Comparison of ENCODE assay signal across 8 mouse cellular contexts in genomic region chr5:102206953-102207352, GRCm38 (mm10).
DNase-seq lines count a peak whose midpoint lies in the region; ATAC-seq and TF ChIP-seq lines count a peak whose summit lies in the region.

No protein-coding gene starts in this region.

- H3K9me3 ChIP-seq in embryonic facial prominence, embryonic 14.5 days (ENCODE audit: control insufficient read depth, low read length), result peaks cover 3% of the 10 kb centered on the region; the same call in 1 of the 2 replicates
- no peaks in the 10 kb centered on the region for H3K9me3 ChIP-seq in heart, embryonic 10.5 days
- H3K9me3 ChIP-seq in limb, embryonic 10.5 days (replicated peaks), result no peaks in the 10 kb centered on the region
- H3K9me3 ChIP-seq in midbrain, embryonic 14.5 days (ENCODE audit: control insufficient read depth, low read length), result no peaks in the 10 kb centered on the region

- H3K36me3 ChIP-seq in embryonic facial prominence, embryonic 14.5 days (ENCODE audit: control insufficient read depth, insufficient read depth, low read length), result no peaks in the 10 kb centered on the region
- no peaks in the 10 kb centered on the region for H3K36me3 ChIP-seq in heart, embryonic 10.5 days
- H3K36me3 ChIP-seq in limb, embryonic 10.5 days, result no peaks in the 10 kb centered on the region
- H3K36me3 ChIP-seq in midbrain, embryonic 14.5 days (ENCODE audit: control insufficient read depth, insufficient read depth, low read length), result no peaks in the 10 kb centered on the region

- H3K9ac ChIP-seq in embryonic facial prominence, embryonic 14.5 days (ENCODE audit: low read depth, low read length), result no peak overlapping the region
- no peak overlapping the region for H3K9ac ChIP-seq in midbrain, embryonic 14.5 days (replicated peaks; ENCODE audit: low read length)

- H3K27me3 ChIP-seq in embryonic facial prominence, embryonic 14.5 days (replicated peaks; ENCODE audit: control insufficient read depth, insufficient read depth, low read length), result no peaks in the 10 kb centered on the region
- H3K27me3 ChIP-seq in heart, embryonic 10.5 days (ENCODE audit: insufficient read depth, poor library complexity, severe bottlenecking), result no peaks in the 10 kb centered on the region
- H3K27me3 ChIP-seq in limb, embryonic 10.5 days (ENCODE audit: low read depth, poor library complexity, severe bottlenecking), result no peaks in the 10 kb centered on the region
- H3K27me3 ChIP-seq in midbrain, embryonic 14.5 days (ENCODE audit: control insufficient read depth, insufficient read depth, low read length), result no peaks in the 10 kb centered on the region

- DNase-seq in 3T3-L1 (ENCODE audit: low read depth, low spot score), result peak; percentile 81
- peak; percentile 91 for DNase-seq in embryonic facial prominence, embryonic 14.5 days (ENCODE audit: low spot score)
- DNase-seq in heart, embryonic 10.5 days (ENCODE audit: low spot score), result no peak
- DNase-seq in kidney, adult 8-10 months, result peak; percentile 67 to 79
- DNase-seq in limb, embryonic 10.5 days (ENCODE audit: low spot score), result peak; percentile 81
- DNase-seq in midbrain, embryonic 14.5 days, result peak; percentile 94
- peak; percentile 5 to 61 for DNase-seq in spleen, postnatal 10 days (ENCODE audit: low spot score in 2 of 2)

- H3K27ac ChIP-seq in bone marrow, adult 2 months (ENCODE audit: control insufficient read depth, insufficient read depth, low read depth, low read length, poor library complexity), result no peak overlapping the region
- H3K27ac ChIP-seq in embryonic facial prominence, embryonic 14.5 days (replicated peaks; ENCODE audit: low read depth, low read length), result no peak overlapping the region
- H3K27ac ChIP-seq in heart, embryonic 10.5 days, result no peak overlapping the region
- no peak overlapping the region for H3K27ac ChIP-seq in limb, embryonic 10.5 days
- H3K27ac ChIP-seq in midbrain, embryonic 14.5 days (replicated peaks; ENCODE audit: low read depth, low read length), result no peak overlapping the region

- no peaks in the 10 kb centered on the region for H3K4me1 ChIP-seq in bone marrow, adult 2 months (ENCODE audit: control insufficient read depth, insufficient read depth, low read length)
- no peaks in the 10 kb centered on the region for H3K4me1 ChIP-seq in embryonic facial prominence, embryonic 14.5 days (ENCODE audit: control insufficient read depth, insufficient read depth, low read length)
- no peaks in the 10 kb centered on the region for H3K4me1 ChIP-seq in heart, embryonic 10.5 days
- H3K4me1 ChIP-seq in limb, embryonic 10.5 days, result peaks cover 1% of the 10 kb centered on the region; the same call in 1 of the 2 replicates
- no peaks in the 10 kb centered on the region for H3K4me1 ChIP-seq in midbrain, embryonic 14.5 days (ENCODE audit: control insufficient read depth, insufficient read depth, low read length)

- 6% methylated on average over 16 of the region's 16 CpGs for WGBS in bone marrow, adult 2 months
- 3% methylated on average over 16 of the region's 16 CpGs for WGBS in embryonic facial prominence, embryonic 14.5 days
- 4% methylated on average over 16 of the region's 16 CpGs for WGBS in heart, embryonic 10.5 days
- WGBS in limb, embryonic 10.5 days, result 4% methylated on average over 16 of the region's 16 CpGs
- WGBS in midbrain, embryonic 14.5 days, result 4% methylated on average over 16 of the region's 16 CpGs

- no peak overlapping the region for H3K4me3 ChIP-seq in bone marrow, adult 2 months (replicated peaks; ENCODE audit: control insufficient read depth, low read depth, low read length)
- peak overlapping the region; percentile 7; the same call in 1 of the 2 replicates for H3K4me3 ChIP-seq in embryonic facial prominence, embryonic 14.5 days (ENCODE audit: low read depth, low read length)
- 0 out of 2 replicates have a peak overlapping the region, but pooled peaks have one; percentile 27 for H3K4me3 ChIP-seq in heart, embryonic 10.5 days
- H3K4me3 ChIP-seq in limb, embryonic 10.5 days, result peak overlapping the region; percentile 17; the same call in 1 of the 2 replicates
- H3K4me3 ChIP-seq in midbrain, embryonic 14.5 days (replicated peaks; ENCODE audit: low read depth, low read length), result no peak overlapping the region

- peak; percentile 51; the same call in 1 of the 2 replicates for TF ChIP-seq CTCF in bone marrow, adult 2 months (IDR thresholded peaks at IDR 0.05; ENCODE audit: control insufficient read depth, insufficient read depth, low read length)

- H3K4me2 ChIP-seq in embryonic facial prominence, embryonic 14.5 days (ENCODE audit: low read depth, low read length), result peak overlapping the region; percentile 44
- H3K4me2 ChIP-seq in midbrain, embryonic 14.5 days (ENCODE audit: low read length), result peak overlapping the region; percentile 49

- no peak for TF ChIP-seq POLR2A in bone marrow, adult 2 months (IDR thresholded peaks at IDR 0.05; ENCODE audit: borderline replicate concordance, control insufficient read depth, low read depth, low read length)

- ATAC-seq in embryonic facial prominence, embryonic 14.5 days (ENCODE audit: low read depth), result peak; percentile 88
- peak; percentile 80 for ATAC-seq in midbrain, embryonic 14.5 days (ENCODE audit: low FRiP score, low TSS enrichment)

Comparison
In these comparisons a context has a peak if more than half of its experiments do, and no peak if none do; other contexts are left out.
1. H3K4me3 ChIP-seq: peak in embryonic facial prominence, embryonic 14.5 days (single experiment), heart, embryonic 10.5 days (single experiment) and limb, embryonic 10.5 days (single experiment); none in bone marrow, adult 2 months (single experiment) and midbrain, embryonic 14.5 days (single experiment).